Mouse (Mus musculus): ENCODE data around the gene Chn2. TPM values are rescaled to one million over a fixed set of nuclear protein-coding genes. Genes with fewer than 3 reads are reported as not detected.
A peak's percentile ranks its signal among the peaks of the same experiment; 100 is the strongest.

Chn2 gene
- polyA plus RNA-seq (2016; fragmentation: Nextera tagmentation; extraction: Ambion mirVana): 7.6 and 12.4 TPM in 2 replicates

DNA sequence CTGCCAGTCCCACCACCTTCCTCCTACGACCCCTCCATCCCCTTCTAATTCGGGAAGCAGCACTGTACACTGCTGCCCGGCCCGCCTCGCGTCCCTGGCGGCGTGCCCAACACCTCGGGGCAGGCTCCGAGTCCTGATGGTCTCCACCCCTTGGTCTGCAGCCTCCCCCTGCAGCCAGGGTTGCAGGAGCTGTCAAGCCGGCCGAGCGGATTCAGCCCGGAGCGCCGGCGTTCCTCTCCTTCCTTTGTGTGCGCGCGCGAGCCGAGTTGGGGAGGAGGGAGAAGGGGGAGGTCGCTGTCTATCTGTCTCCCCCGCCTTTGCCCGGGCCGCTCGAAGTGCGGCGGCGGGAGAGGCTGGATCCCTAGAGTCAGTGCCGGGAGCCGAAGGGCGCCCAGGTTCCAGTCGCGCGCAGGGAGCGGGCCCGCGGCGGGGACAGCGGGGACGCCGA, at the start of gene Chn2:
Gene Chn2, plus strand, starts transcription at position 198 of the 448 bp plus-strand sequence.
- Histone ChIP-seq H3K4me2 (peak within 1 kb of the TSS; percentile 86), H3K4me3 (peak within 1 kb of the TSS; percentile 65), H3K27ac (ENCODE audit: poor library complexity, severe bottlenecking) (peak within 1 kb of the TSS; percentile 59), H3K9ac (peak within 1 kb of the TSS; percentile 73), H3K9me3 (replicated peaks) (0 out of 2 replicates have a peak, but pooled peaks cover 3% of the 10 kb centered on the region), H3K36me3 (no peaks in the 10 kb centered on the region), H3K27me3 (replicated peaks) (peaks cover 32% of the 10 kb centered on the region), H3K4me1 (replicated peaks) (peaks cover 16% of the 10 kb centered on the region)
- WGBS: under 1% methylated on average over 37 of the region's 43 CpGs
- ATAC-seq (ENCODE audit: insufficient number of reproducible peaks, low FRiP score): peak; percentile 71

DNA sequence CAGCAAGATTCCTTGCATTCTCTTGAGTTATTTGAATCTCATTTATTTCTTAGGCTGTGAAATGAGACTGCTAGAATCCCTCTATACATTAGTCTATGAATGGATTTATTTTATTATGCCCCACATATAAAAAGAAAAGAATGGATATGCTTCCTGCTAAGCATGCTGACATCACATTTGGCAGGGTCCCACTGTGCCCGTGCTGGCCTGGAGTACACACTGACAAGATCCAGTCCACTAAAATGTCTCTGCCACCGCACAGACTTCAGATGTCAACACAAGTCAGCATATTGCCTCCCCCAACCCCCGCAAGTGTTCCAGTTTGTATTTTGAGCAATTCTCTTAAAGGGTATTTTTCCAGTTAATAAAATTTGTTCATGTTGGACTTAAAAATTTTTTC, 47.0 kb upstream of the Chn2 start:
- Histone ChIP-seq H3K4me1 (replicated peaks) (peaks cover 4% of the 10 kb centered on the region; the same call in 1 of the 2 replicates), H3K36me3 (no peaks in the 10 kb centered on the region), H3K4me3 (no peak overlapping the region), H3K4me2 (no peak overlapping the region), H3K27ac (ENCODE audit: poor library complexity, severe bottlenecking) (no peak overlapping the region), H3K27me3 (replicated peaks) (no peaks in the 10 kb centered on the region), H3K9me3 (replicated peaks) (peaks cover 5% of the 10 kb centered on the region), H3K9ac (no peak overlapping the region)
- ATAC-seq (ENCODE audit: insufficient number of reproducible peaks, low FRiP score): no peak
- 49% methylated on average over 3 of the region's 3 CpGs for WGBS

DNA sequence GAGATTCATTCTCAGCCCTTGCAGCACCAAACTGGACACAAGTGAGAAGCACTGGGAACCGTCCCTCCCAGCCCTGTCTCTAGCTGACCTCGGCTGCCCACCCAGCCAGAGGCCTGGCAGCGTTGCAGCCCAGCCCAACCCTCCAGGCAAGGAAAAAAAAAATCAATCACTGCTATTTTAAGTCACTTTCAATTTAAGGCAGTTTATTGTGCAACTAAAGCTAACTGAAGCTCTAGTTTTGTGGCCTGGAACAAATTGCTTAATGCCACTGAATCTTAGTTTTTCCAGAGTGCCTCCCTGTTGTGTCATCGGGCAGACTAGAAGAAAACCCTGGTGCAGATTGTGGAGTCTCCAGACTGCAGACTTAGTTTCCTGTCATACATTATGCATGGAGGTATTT, 43.8 kb upstream of the Chn2 start:
- H3K9ac ChIP-seq: no peak overlapping the region
- no peak overlapping the region for H3K4me3 ChIP-seq
- no peak overlapping the region for H3K27ac ChIP-seq (ENCODE audit: poor library complexity, severe bottlenecking)
- H3K36me3 ChIP-seq: no peaks in the 10 kb centered on the region
- no peak for ATAC-seq (ENCODE audit: insufficient number of reproducible peaks, low FRiP score)
- no peaks in the 10 kb centered on the region for H3K27me3 ChIP-seq (replicated peaks)
- 50% methylated on average over 4 of the region's 4 CpGs for WGBS
- H3K4me2 ChIP-seq: no peak overlapping the region
- H3K9me3 ChIP-seq (replicated peaks): peaks cover 5% of the 10 kb centered on the region
- H3K4me1 ChIP-seq (replicated peaks): peaks cover 4% of the 10 kb centered on the region; the same call in 1 of the 2 replicates

DNA sequence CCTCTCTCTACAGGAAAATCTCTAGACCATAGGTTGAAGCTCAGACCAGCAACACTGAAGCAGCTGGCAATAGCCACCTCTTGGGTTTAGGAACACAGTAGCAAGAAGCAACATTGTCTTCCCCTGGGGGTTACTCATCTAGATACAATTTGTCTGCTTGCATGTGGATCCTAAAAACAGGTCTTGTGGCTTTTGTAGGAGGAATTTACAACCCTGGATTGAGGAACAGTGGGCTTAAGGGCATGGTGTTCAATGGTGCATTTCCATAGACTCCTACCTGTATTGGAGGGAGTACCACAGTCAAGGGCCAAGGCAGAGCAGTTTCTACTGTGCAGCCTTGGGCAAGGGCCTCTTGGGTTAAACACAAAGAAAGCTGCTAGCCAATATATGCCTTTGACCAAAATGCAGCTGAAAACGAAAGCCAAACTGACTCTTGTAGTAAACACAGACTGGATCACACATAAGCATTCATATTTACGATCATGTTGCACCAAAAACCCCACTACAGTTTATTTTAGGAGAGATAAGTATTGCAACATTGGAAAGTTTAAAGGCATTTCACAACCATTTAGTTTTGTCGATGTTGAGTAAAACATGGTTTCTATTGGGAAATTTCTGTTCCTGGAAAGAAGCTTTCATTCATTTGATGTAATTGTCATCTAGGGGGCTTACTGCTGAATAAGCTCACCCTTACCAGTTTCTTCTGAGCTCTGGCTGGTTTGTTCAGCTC, 43.0 kb upstream of the Chn2 start:
- no peaks in the 10 kb centered on the region for H3K27me3 ChIP-seq (replicated peaks)
- no peak overlapping the region for H3K4me3 ChIP-seq
- H3K9me3 ChIP-seq (replicated peaks): peaks cover 5% of the 10 kb centered on the region
- WGBS: 88% methylated on average over 3 of the region's 3 CpGs
- H3K4me2 ChIP-seq: no peak overlapping the region
- H3K27ac ChIP-seq (ENCODE audit: poor library complexity, severe bottlenecking): no peak overlapping the region
- H3K9ac ChIP-seq: no peak overlapping the region
- H3K36me3 ChIP-seq: no peaks in the 10 kb centered on the region
- H3K4me1 ChIP-seq (replicated peaks): peaks cover 4% of the 10 kb centered on the region; the same call in 1 of the 2 replicates
- no peak for ATAC-seq (ENCODE audit: insufficient number of reproducible peaks, low FRiP score)

GRCm38 (mm10) chr6:54005302-54005701, 34.1 kb upstream of the Chn2 start:
- H3K9me3 ChIP-seq (replicated peaks): no peaks in the 10 kb centered on the region
- no peak overlapping the region for H3K27ac ChIP-seq (ENCODE audit: poor library complexity, severe bottlenecking)
- no peak for ATAC-seq (ENCODE audit: insufficient number of reproducible peaks, low FRiP score)
- no peak overlapping the region for H3K4me3 ChIP-seq
- no peak overlapping the region for H3K4me2 ChIP-seq
- peaks cover 5% of the 10 kb centered on the region; the same call in 1 of the 2 replicates for H3K27me3 ChIP-seq (replicated peaks)
- WGBS: 84% methylated on average over 4 of the region's 4 CpGs
- H3K9ac ChIP-seq: no peak overlapping the region
- H3K36me3 ChIP-seq: no peaks in the 10 kb centered on the region
- H3K4me1 ChIP-seq (replicated peaks): peaks cover 15% of the 10 kb centered on the region

- H3K4me2 ChIP-seq: no peak overlapping the region
- H3K4me3 ChIP-seq: no peak overlapping the region
- no peak overlapping the region for H3K27ac ChIP-seq (ENCODE audit: poor library complexity, severe bottlenecking)
- no peaks in the 10 kb centered on the region for H3K9me3 ChIP-seq (replicated peaks)
- H3K4me1 ChIP-seq (replicated peaks): peaks cover 15% of the 10 kb centered on the region
- H3K27me3 ChIP-seq (replicated peaks): peaks cover 5% of the 10 kb centered on the region; the same call in 1 of the 2 replicates
- no peaks in the 10 kb centered on the region for H3K36me3 ChIP-seq
- no peak overlapping the region for H3K9ac ChIP-seq
- ATAC-seq (ENCODE audit: insufficient number of reproducible peaks, low FRiP score): no peak
- 76% methylated on average over 16 of the region's 16 CpGs for WGBS
Observed at GRCm38 (mm10) chr6:54008448-54009120, 30.8 kb upstream of the Chn2 start.

- H3K27ac ChIP-seq (ENCODE audit: poor library complexity, severe bottlenecking): no peak overlapping the region
- no peak for ATAC-seq (ENCODE audit: insufficient number of reproducible peaks, low FRiP score)
Observed at GRCm38 (mm10) chr6:54009293-54009692, 30.1 kb upstream of the Chn2 start.

GRCm38 (mm10) chr6:54010362-54010761, 29.0 kb upstream of the Chn2 start:
- no peak for ATAC-seq (ENCODE audit: insufficient number of reproducible peaks, low FRiP score)
- Histone ChIP-seq H3K36me3 (no peaks in the 10 kb centered on the region), H3K4me3 (no peak overlapping the region), H3K9ac (no peak overlapping the region), H3K27me3 (replicated peaks) (peaks cover 5% of the 10 kb centered on the region; the same call in 1 of the 2 replicates), H3K27ac (ENCODE audit: poor library complexity, severe bottlenecking) (no peak overlapping the region), H3K9me3 (replicated peaks) (no peaks in the 10 kb centered on the region), H3K4me2 (no peak overlapping the region), H3K4me1 (replicated peaks) (peaks cover 15% of the 10 kb centered on the region)
- 79% methylated on average over 9 of the region's 9 CpGs for WGBS

More at GRCm38 (mm10) chr6:54009293-54009692, 30.1 kb upstream of the Chn2 start:
- Histone ChIP-seq H3K27me3 (replicated peaks) (peaks cover 5% of the 10 kb centered on the region; the same call in 1 of the 2 replicates), H3K9me3 (replicated peaks) (no peaks in the 10 kb centered on the region), H3K4me3 (no peak overlapping the region), H3K4me2 (no peak overlapping the region), H3K36me3 (no peaks in the 10 kb centered on the region), H3K4me1 (replicated peaks) (peaks cover 15% of the 10 kb centered on the region), H3K9ac (no peak overlapping the region)
- 30% methylated on average over 4 of the region's 4 CpGs for WGBS

DNA sequence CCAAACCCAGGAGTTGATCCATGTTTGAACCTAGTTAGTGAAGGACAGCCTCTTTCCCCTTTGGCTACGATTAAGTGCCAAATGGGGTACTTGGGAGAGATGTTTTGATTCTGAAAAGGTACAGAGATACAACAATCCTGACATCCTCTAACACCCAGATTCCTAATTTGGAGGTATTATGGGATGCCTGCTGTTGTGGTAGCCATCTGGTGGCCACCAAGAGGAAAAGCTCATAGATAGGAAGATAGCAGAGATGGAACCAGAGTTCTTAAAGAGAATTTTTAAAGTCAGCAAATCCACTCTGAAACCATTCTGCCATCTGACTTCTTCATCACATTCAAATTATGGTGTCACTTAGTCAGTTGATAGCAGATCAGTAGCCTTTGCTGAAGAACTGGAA, 27.2 kb upstream of the Chn2 start:
- no peaks in the 10 kb centered on the region for H3K36me3 ChIP-seq
- no peak overlapping the region for H3K9ac ChIP-seq
- 0 out of 2 replicates have a peak, but pooled peaks cover 2% of the 10 kb centered on the region for H3K27me3 ChIP-seq (replicated peaks)
- 72% methylated on average over 1 of the region's 1 CpGs for WGBS
- ATAC-seq (ENCODE audit: insufficient number of reproducible peaks, low FRiP score): no peak
- peaks cover 15% of the 10 kb centered on the region for H3K4me1 ChIP-seq (replicated peaks)
- no peaks in the 10 kb centered on the region for H3K9me3 ChIP-seq (replicated peaks)
- H3K27ac ChIP-seq (ENCODE audit: poor library complexity, severe bottlenecking): no peak overlapping the region
- H3K4me3 ChIP-seq: no peak overlapping the region
- H3K4me2 ChIP-seq: no peak overlapping the region

GRCm38 (mm10) chr6:54018038-54018437, 21.3 kb upstream of the Chn2 start:
- no peak for ATAC-seq (ENCODE audit: insufficient number of reproducible peaks, low FRiP score)
- no peak overlapping the region for H3K4me2 ChIP-seq
- no peak overlapping the region for H3K4me3 ChIP-seq
- WGBS: 16% methylated on average over 2 of the region's 2 CpGs
- H3K36me3 ChIP-seq: no peaks in the 10 kb centered on the region
- H3K9ac ChIP-seq: no peak overlapping the region
- no peaks in the 10 kb centered on the region for H3K9me3 ChIP-seq (replicated peaks)
- no peaks in the 10 kb centered on the region for H3K27me3 ChIP-seq (replicated peaks)
- H3K27ac ChIP-seq (ENCODE audit: poor library complexity, severe bottlenecking): no peak overlapping the region
- peaks cover 9% of the 10 kb centered on the region for H3K4me1 ChIP-seq (replicated peaks)

DNA sequence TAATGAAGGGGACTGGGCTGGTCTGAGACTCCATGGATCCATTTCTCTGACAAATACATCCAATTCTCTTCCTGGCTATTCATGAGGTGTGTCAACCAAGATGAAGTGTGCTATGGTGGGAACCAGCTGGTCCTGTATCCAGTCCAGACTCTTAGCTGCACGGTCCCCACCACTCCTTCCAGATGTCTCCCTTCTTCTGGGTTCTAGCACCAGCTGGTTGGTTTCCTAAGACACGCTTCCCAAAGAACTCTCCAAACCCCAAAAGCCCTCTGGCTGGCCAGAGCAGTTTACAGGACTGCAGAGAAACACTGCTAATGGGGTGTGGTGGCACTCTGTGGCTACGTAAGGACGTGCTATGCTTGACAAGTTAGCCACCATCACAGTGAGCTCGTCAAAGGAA, 20.5 kb upstream of the Chn2 start:
- Histone ChIP-seq H3K4me1 (replicated peaks) (peaks cover 9% of the 10 kb centered on the region), H3K27ac (ENCODE audit: poor library complexity, severe bottlenecking) (no peak overlapping the region), H3K4me2 (no peak overlapping the region), H3K27me3 (replicated peaks) (no peaks in the 10 kb centered on the region), H3K9ac (no peak overlapping the region), H3K4me3 (no peak overlapping the region), H3K36me3 (no peaks in the 10 kb centered on the region), H3K9me3 (replicated peaks) (no peaks in the 10 kb centered on the region)
- no peak for ATAC-seq (ENCODE audit: insufficient number of reproducible peaks, low FRiP score)
- WGBS: 61% methylated on average over 5 of the region's 5 CpGs
